Mouse (Mus musculus) left cerebral cortex, postnatal 4 days (tissue): ENCODE measurements around the gene 1700011M02Rik. TPM values are rescaled to one million over a fixed set of nuclear protein-coding genes. Genes with fewer than 3 reads are reported as not detected.
"Not testable (repeated sequence)": the region's sequence is repeated elsewhere in the genome, so short reads cannot be mapped to it uniquely, and the experiment has no call there.

Source experiments
- DNase-seq: peaks from one replicate; pipeline ENCODE4 v3.0.0-alpha.2; 2022
- intact Hi-C: fragments of 180-260 bp; cut with DNase I; formaldehyde crosslinking; loops from one replicate; pipeline ENCODE4 v1.15.1; 2025
- total RNA-seq, 2 experiments: library from RNA; stranded (reverse); gene quantifications; 2 replicates each; pipeline ENCODE4 v1.2.3; 2021

1700011M02Rik gene
- total RNA-seq = not detected

DNA sequence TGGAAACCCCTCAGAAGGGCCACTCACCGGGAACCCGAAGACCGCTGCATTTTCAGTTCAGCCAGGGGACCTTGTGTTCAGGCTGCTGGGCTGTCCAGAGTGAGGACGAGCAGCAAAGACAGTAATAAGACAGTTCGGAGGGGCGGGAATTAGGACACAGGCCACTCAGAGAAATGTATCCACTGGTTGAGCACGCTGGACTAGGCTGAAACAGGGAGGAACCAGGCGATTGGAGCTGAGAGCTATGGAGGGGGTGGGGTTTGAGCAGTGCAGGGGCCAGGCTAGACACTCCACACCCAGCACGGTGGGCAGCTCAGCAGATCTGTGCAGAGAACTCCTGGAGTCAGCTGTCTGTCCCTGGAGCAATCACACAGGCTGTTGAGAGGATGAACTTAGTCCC is at the start of gene 1700011M02Rik, which contains the start of gene Dmrtc1a:
Gene 1700011M02Rik (plus strand): TSS at position 319 of the 400 bp plus-strand sequence.
Gene Dmrtc1a (minus strand): TSS at position 101 of the 400 bp plus-strand sequence.
- DNase-seq, intact Hi-C loops: not testable (repeated sequence)

DNA sequence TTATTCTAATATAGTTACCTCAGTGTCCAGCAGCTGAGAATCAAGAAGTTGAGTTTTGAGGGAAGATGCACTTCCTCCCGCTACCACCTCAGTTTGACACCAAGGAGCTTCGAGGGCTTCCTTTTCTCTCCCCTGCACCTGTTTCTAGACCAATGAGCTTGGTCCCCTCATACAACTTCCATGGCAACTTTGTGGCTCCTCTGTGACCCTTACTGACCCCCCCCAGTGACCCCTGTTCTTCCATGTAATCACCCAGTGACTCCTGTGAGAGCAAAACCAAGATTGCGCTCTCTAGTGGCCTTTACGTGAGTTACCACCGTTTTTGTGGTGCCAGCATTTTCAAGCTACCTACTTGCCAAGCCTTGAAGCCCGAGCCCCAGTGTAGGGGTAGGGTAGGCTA is 40.8 kb upstream of the 1700011M02Rik start, which contains the start of gene 1700031F05Rik:
Gene 1700031F05Rik (minus strand): TSS at position 101 of the 400 bp plus-strand sequence.
- no peak for DNase-seq
- intact Hi-C loops = no loop called here

DNA sequence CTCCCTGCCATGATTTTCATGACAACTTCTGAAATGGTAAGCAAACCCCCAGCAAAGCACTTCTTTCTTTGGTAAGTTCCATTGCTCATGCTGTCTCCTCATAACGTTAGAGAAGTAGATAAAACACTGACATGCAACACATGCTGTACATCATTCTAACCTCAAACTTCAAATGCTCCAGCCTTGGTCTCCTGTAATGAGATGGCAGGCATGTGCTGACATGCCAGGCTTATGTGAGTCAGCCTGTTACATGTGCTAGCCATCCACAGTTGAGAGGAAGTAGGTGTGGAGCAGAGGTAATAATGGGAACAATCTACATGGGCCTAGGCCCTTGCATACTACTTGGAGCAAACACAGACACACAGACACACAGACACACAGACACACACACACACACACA is 6.1 kb downstream of the 1700011M02Rik start:
- DNase-seq, intact Hi-C loops: not testable (repeated sequence)

DNA sequence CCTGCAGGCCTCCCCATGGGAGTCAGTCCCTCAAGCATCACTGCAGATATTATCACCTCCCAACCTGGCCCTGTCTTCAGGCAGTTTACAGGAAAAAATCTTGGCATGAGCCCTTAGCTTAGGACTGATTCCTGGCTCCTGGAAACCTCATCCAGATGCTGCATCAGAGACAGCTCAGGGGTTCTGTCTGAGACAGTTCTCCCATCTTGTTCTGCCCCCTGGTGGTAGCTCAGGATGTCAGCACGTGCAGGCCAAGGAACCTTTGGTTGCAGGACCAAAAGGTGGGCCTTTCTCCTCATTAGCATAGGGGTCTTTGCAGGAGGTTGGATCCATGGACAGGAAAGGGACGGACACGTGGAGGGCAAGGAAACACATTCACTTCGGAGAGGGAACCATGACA is 18.0 kb downstream of the 1700011M02Rik start:
- intact Hi-C loops = not testable (repeated sequence)
- peak; percentile 32 for DNase-seq

DNA sequence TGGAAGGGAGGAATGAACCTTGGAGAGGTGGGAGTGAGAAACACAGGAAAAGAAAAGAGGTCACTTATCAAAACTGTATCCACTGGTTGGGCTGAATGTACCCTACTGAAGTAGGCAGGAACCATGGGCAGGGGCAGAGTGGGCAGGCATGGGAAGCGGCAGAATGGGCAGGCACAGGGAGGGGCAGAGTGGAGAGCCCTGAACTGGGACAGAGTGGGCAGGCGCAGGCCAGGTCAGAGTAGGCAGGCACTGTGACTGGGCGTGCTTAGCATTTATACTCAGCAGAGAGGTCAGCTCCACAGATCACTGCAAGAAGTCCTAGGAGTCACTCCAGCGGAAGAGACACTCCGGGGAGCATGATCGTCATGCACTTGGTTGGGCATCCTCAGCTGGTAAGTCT is 19.4 kb downstream of the 1700011M02Rik start, which contains the start of gene 1700018G05Rik:
Gene 1700018G05Rik (plus strand): TSS at position 301 of the 400 bp plus-strand sequence.
- DNase-seq, intact Hi-C loops: not testable (repeated sequence)

DNA sequence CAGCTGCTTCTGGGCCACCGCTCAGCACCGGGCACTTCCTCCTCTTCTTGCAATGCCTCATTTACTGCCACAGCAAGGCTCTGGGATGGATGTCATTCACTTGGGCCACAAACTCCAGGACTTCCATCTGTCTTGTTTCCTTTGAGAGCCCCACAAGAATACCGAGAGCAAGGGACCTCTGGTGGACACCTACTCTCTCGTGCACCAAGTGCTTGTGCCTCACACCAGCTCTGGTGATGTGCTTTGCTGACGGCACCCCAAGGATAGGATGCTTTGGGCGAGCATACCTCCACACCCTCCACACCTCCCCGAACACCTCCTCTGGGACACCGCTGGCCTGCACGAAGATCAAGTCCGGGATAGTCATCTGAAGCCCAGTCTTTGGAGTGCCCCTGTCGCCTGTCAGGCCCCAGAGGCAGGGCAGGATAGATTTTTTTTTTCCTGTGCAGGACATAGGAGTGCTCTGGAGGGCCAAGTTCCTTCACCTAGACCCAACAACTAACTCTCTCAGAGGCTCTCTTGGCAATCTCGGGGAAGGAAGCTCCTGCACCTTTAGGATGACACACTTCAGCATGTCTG is 24.4 kb downstream of the 1700011M02Rik start:
- no peak for DNase-seq
- intact Hi-C loops = no loop called here

DNA sequence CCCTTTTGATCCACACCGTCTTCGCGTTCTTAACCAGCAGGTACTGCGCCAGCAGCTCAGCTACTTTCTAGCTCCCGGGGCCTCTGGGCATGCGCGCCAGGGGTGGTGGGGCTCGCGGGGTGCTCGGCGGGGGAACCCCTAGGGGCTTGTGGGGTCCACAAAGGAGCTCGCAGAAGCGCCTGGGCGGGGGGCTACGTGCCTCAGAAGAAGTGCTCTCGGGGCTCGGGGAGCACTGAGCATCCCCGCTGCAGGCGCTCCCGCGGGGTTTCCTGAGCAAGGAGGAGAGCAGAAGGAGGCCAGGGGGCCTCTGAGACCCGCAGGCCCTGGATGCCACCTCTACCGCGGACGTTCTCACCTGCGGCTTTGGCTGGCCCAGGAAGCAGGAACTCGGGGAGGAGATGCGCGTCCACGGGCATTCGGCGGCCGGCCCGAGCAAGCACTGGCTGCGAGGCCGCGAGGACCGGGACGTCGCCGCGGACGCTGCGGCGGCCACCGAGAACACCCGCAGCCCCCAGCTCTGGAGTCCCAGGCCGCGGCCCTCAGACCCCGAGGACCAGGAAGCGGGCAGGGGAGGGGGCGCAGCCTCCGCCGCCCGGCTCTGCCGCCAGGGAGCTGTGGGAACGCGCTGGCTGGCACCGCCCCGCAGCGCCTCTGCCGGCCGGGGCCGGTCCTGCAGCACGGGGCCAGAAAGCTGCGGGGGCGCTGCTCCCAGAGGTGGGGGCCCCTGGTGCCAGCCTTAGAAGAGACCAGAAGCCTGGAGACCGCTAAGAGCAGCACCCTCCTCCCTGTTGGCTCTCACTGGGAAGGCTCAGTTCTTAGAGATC is 25.1 kb downstream of the 1700011M02Rik start:
- peak; percentile 58 for DNase-seq
- intact Hi-C loops = no loop called here

DNA sequence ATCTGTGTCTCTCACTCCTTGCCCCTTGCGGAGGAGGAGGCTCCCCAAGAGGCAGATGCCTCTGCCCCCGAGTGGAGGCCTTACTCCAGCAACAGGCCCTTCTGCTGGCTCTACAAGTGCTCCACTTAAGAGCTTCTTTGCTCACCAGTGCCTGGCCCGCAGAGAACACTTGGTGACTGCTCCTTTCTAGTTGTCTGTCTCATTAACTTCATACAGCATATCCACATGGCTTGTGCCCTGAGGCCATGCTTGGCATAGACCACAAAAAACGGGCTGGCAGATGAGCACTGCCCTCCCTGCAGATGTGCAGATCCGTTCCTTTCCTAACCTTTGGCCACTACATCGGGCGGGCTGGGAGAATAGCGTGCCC is 25.7 kb downstream of the 1700011M02Rik start:
- no peak for DNase-seq
- intact Hi-C loops = no loop called here

DNA sequence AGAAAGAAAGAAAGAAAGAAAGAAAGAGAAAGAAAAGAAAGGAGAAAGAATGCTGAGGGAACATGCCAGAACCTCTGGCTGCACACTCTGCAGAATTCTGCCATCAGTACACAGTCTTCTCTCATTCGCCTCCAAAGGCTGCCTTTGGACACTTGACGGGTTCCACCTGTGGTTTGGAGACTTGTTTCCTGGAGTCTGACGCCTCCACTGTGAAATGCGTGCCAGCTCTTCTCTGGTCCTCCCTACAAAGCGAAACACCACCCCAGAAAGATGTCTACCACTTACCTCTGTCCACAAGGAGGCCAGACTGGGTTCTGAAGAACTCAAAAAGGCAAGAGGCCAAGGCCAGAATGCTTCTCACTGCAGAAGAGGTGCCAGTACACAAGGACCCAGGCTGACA is 28.0 kb downstream of the 1700011M02Rik start:
- intact Hi-C loops = no loop called here
- DNase-seq = no peak

DNA sequence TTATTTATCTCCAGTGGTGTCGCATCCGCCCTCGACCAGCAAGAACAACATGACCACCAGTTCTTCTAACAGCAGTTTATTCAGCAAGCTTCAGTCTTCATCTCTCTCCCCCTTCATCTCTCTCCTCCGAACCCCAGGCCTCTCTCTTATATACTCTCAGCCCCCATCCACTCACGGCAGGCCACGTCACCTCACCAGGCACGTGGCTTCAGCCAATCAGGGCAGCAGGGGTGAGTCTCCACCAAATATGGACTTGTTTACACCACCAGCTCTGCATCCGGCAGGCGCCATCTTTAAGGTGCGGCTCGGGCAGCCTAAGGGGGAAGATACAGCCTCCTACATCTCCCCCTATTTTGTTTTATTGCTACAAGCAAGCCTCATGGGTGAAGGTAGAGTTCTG is 41.4 kb downstream of the 1700011M02Rik start:
- intact Hi-C loops = loop anchor here (10.0 kb wide), 2 partner anchors 165 to 235 kb away; partner anchors contain the start of gene Nap1l2
- not testable (repeated sequence) for DNase-seq

DNA sequence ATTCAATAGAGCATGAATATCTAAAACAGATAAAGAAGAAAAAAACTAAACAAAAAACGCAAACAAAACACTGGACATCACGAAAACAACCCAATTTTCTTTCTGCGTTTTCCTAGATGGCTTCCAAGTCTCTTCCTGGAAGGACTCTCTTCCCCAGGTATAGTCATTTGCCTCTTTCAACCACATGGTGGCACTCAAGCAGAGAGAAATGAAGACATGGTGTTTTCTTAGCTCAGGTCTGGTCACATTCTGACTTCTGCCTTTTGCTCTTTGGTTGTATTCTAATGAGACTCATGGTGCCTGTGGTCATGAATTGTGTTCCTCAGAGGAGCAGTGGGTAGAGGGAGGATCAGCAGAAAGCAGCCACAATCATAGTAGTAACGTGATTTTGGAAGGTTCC is 50.2 kb downstream of the 1700011M02Rik start:
- peak; percentile 6 for DNase-seq
- intact Hi-C loops = loop anchor here (10.0 kb wide), 2 partner anchors 156 to 226 kb away; partner anchors contain the start of gene Nap1l2

Other genes with a start within 250 kb of the 1700011M02Rik start
- gene Gm3880, start 221.9 kb upstream of the 1700011M02Rik start, total RNA-seq = not detected
- gene Gm9112, start 201.3 kb upstream of the 1700011M02Rik start, total RNA-seq = not detected
- gene Dmrtc1b, start 201.0 kb upstream of the 1700011M02Rik start, total RNA-seq = not detected
- not detected for gene Dmrtc1c1, start 105.9 kb upstream of the 1700011M02Rik start, total RNA-seq
- not detected for gene Dmrtc1c2, start 54.3 kb upstream of the 1700011M02Rik start, total RNA-seq
- not detected for gene 1700031F05Rik, start 40.9 kb upstream of the 1700011M02Rik start, total RNA-seq
- 1 to 10 TPM; 1.2 to 1.3 TPM for gene Dmrtc1a, start 218 bp upstream of the 1700011M02Rik start, total RNA-seq
- not detected for gene 1700018G05Rik, start 19.5 kb downstream of the 1700011M02Rik start, total RNA-seq